Mouse (Mus musculus) kidney, adult 2 months (tissue): ENCODE measurements around the gene Sh2d3c. TPM values are rescaled to one million over a fixed set of nuclear protein-coding genes. Genes with fewer than 3 reads are reported as not detected.
A peak's percentile ranks its signal among the peaks of the same experiment; 100 is the strongest.

Experiments used
- DNase-seq: peaks from one replicate; pipeline ENCODE4 v3.0.0; 2021
- H3K27ac ChIP-seq: fragments of 200-500 bp; 2 replicates; pipeline ENCODE4 v1.5.1; 2012; ENCODE audit warnings: low read depth, low read length, control low read depth, inconsistent platforms; ENCODE audit not compliant: insufficient read depth
- H3K27me3 ChIP-seq: fragments of 200-500 bp; replicated peaks from 2 replicates; pipeline ENCODE4 v1.6.1; 2012; ENCODE audit warnings: mild to moderate bottlenecking, moderate library complexity, low read length, inconsistent platforms; ENCODE audit not compliant: control insufficient read depth, insufficient read depth
- H3K36me3 ChIP-seq: fragments of 200-500 bp; 2 replicates; pipeline ENCODE4 v1.6.1; 2012; ENCODE audit warnings: mild to moderate bottlenecking, moderate library complexity, low read length, inconsistent platforms; ENCODE audit not compliant: control insufficient read depth, insufficient read depth
- H3K4me1 ChIP-seq: fragments of 200-500 bp; 2 replicates; pipeline ENCODE4 v1.6.1; 2011; ENCODE audit warnings: low read length; ENCODE audit not compliant: control insufficient read depth, insufficient read depth
- H3K4me3 ChIP-seq: fragments of 200-500 bp; 2 replicates; pipeline ENCODE4 v1.5.1; 2011; ENCODE audit warnings: mild to moderate bottlenecking, low read depth, low read length, control low read depth; ENCODE audit not compliant: insufficient read depth
- CTCF ChIP-seq: fragments of 200-500 bp; conservative IDR thresholded peaks from 2 replicates; pipeline ENCODE4 v1.5.1; 2011; ENCODE audit warnings: low read depth, mild to moderate bottlenecking, control low read depth, low read length, moderate library complexity, mixed read lengths; ENCODE audit not compliant: insufficient read depth, insufficient read length
- POLR2A ChIP-seq: fragments of 200-500 bp; IDR thresholded peaks from one replicate; pipeline ENCODE4 v1.6.1; 2011; ENCODE audit warnings: low read depth, low read length, control low read depth
- WGBS: fragments of 180-500 bp; shearing (Covaris S2); methylation state at CpG from one replicate; pipeline ENCODE4 v1.1.7; 2018; 5-methylcytosine and 5-hydroxymethylcytosine counted together
- polyA plus RNA-seq: library from polyadenylated mRNA; depleted of rRNA; stranded (reverse); fragments of >200 nt; gene quantifications from 2 replicates; pipeline ENCODE4 v1.2.3, GENCODE M21; 2012

Gene Sh2d3c
- polyA plus RNA-seq, 1 experiment, result 30.4 TPM

DNA sequence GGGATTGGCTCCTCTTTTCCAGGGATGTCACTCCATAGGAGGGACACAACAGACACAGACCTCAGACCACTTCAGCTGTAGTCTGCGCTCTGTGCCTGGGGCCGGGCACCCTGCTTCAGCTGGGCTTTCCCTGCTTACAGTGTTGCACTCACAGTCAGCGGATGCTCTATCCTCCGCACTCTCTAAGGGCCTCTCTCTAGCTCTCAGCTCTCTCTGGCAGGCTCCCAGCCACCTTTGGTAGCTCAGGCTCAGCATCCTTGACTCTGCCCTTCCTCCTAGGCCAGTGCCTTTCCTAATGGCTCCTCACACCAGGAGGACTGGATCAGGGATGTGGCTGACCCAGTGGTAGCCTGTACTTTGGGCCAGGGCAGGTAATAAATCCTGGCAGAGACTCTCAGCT, 11.1 kb downstream of the Sh2d3c start:
- 83% methylated on average over 4 of the region's 4 CpGs for WGBS
- peak; percentile 45 for DNase-seq
- Histone ChIP-seq H3K36me3 (no peaks in the 10 kb centered on the region), H3K4me3 (0 out of 2 replicates have a peak overlapping the region, but pooled peaks have one; percentile 4), H3K4me1 (no peaks in the 10 kb centered on the region; the same call in 1 of the 2 replicates), H3K27ac (peak overlapping the region; percentile 59), H3K27me3 (no peaks in the 10 kb centered on the region)
- TF ChIP-seq CTCF (no peak), POLR2A (no peak)

DNA sequence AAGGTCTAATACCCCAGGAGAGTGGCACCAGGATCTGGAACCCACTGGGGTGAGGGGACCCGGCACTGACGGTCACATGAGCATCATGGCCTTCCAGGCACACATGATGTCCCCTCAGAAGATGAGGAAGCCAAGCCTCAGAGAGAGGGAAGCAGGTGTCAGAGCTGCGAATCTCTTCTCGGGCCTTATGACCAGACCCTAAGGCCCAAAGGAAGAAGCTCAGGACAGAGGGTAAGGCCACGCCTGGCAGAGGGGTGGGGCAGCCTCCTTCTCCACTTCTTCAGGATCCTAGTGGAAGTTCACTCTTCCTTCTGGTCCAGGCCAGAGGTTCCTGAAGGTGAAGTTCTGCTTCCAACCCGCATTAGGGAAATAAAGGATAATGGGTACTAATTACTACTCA, 11.8 kb downstream of the Sh2d3c start:
- peak overlapping the region; percentile 59; the same call in 1 of the 2 replicates for H3K27ac ChIP-seq
- DNase-seq, result peak; percentile 48
- H3K4me3 ChIP-seq, result no peak overlapping the region
- no peaks in the 10 kb centered on the region; the same call in 1 of the 2 replicates for H3K4me1 ChIP-seq
- 78% methylated on average over 6 of the region's 6 CpGs for WGBS
- H3K27me3 ChIP-seq, result no peaks in the 10 kb centered on the region
- H3K36me3 ChIP-seq, result no peaks in the 10 kb centered on the region
- TF ChIP-seq CTCF (no peak), POLR2A (no peak)

GRCm38 (mm10) chr2:32734480-32734879, 13.6 kb downstream of the Sh2d3c start:
- H3K27me3 ChIP-seq, result no peaks in the 10 kb centered on the region
- WGBS, result 35% methylated on average over 4 of the region's 4 CpGs
- H3K4me3 ChIP-seq, result no peak overlapping the region
- H3K27ac ChIP-seq, result peak overlapping the region; percentile 79
- no peaks in the 10 kb centered on the region; the same call in 1 of the 2 replicates for H3K4me1 ChIP-seq
- DNase-seq, result peak; percentile 64
- TF ChIP-seq POLR2A (no peak), CTCF (no peak)
- no peaks in the 10 kb centered on the region for H3K36me3 ChIP-seq

GRCm38 (mm10) chr2:32734933-32735332, 14.1 kb downstream of the Sh2d3c start:
- peak; percentile 89 for DNase-seq
- WGBS, result 33% methylated on average over 4 of the region's 4 CpGs
- Histone ChIP-seq H3K27ac (peak overlapping the region; percentile 79), H3K4me3 (no peak overlapping the region), H3K4me1 (no peaks in the 10 kb centered on the region; the same call in 1 of the 2 replicates), H3K36me3 (no peaks in the 10 kb centered on the region), H3K27me3 (no peaks in the 10 kb centered on the region)
- no peak for TF ChIP-seq CTCF
- TF ChIP-seq POLR2A, result no peak

DNA sequence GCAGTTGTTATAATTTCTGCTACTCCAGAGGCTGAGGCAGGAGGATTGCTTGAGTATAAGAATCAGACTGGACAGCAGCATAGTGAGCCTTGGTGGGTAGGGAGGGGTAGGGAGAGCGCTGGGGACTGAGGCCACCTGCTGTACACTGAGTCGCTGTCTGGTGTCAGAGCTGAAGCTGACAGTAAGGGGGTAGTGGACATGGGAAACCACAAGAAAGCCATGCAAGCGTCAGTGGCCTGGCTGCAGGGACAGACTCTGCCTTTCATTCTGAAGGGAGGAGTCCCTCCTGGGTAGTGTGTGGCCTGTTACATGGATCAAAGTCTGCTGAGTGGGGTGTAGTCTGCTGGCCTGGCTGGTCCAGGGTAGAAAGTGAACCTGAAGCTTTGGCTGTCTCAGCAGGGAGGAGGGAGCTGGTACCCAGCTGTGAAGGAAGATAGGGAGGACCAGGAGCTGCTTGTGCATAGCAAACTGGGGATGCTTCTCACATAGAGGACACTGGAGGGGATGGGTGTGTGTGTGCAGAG, 15.5 kb downstream of the Sh2d3c start:
- 50% methylated on average over 3 of the region's 3 CpGs for WGBS
- no peak for TF ChIP-seq CTCF
- TF ChIP-seq POLR2A, result no peak
- no peaks in the 10 kb centered on the region for H3K27me3 ChIP-seq
- H3K36me3 ChIP-seq, result no peaks in the 10 kb centered on the region
- no peaks in the 10 kb centered on the region; the same call in 1 of the 2 replicates for H3K4me1 ChIP-seq
- DNase-seq, result peak; percentile 66
- 0 out of 2 replicates have a peak overlapping the region, but pooled peaks have one; percentile 27 for H3K27ac ChIP-seq
- H3K4me3 ChIP-seq, result no peak overlapping the region

DNA sequence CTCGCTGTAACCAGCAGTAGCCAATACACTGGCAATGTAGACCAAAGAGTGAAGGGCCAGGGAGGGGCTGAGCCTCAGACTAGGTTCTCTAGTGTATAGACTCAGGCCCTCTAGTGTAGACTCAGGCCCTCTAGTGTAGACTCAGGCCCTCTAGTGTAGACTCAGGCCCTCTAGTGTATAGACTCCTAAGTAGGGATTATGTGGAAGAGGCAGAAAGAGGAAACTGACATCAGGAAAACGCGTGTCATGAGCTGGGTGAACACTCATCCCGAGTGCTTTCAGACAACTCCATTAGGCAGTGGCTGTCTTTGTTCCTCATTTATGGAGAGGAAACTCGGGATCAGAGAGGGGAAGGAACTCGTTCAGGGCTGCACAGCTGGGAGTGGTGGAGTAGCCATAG, 16.2 kb downstream of the Sh2d3c start:
- Histone ChIP-seq H3K36me3 (no peaks in the 10 kb centered on the region), H3K4me1 (no peaks in the 10 kb centered on the region; the same call in 1 of the 2 replicates), H3K4me3 (no peak overlapping the region), H3K27me3 (no peaks in the 10 kb centered on the region), H3K27ac (no peak overlapping the region)
- WGBS, result 68% methylated on average over 6 of the region's 6 CpGs
- no peak for TF ChIP-seq CTCF
- TF ChIP-seq POLR2A, result no peak
- no peak for DNase-seq

DNA sequence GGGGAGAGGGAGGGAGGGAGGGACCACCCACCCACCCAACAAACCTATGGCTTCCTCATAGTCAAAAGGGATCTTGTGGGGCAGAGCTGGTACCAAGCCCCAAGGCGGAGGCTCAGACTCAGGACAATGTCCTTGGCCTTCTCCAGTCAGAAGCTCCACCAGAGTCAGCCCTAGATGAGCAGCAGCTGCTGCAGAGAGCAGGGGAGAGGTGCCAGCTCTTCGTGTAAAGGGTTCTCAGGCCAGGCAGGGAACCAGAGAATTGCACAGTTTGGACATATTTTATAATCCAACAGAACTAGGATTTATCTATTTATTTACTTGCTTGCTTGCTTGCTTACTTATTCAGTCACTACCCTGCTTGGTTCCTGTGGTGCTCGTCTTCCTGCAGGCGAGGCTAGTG, 18.5 kb downstream of the Sh2d3c start:
- WGBS, result 69% methylated on average over 4 of the region's 4 CpGs
- TF ChIP-seq POLR2A (no peak), CTCF (no peak)
- no peak overlapping the region for H3K4me3 ChIP-seq
- H3K36me3 ChIP-seq, result no peaks in the 10 kb centered on the region
- no peak overlapping the region for H3K27ac ChIP-seq
- no peaks in the 10 kb centered on the region; the same call in 1 of the 2 replicates for H3K4me1 ChIP-seq
- DNase-seq, result no peak
- no peaks in the 10 kb centered on the region for H3K27me3 ChIP-seq
